Mouse (Mus musculus): ENCODE data around the gene Ubac1.

The Ubac1 gene

DNA sequence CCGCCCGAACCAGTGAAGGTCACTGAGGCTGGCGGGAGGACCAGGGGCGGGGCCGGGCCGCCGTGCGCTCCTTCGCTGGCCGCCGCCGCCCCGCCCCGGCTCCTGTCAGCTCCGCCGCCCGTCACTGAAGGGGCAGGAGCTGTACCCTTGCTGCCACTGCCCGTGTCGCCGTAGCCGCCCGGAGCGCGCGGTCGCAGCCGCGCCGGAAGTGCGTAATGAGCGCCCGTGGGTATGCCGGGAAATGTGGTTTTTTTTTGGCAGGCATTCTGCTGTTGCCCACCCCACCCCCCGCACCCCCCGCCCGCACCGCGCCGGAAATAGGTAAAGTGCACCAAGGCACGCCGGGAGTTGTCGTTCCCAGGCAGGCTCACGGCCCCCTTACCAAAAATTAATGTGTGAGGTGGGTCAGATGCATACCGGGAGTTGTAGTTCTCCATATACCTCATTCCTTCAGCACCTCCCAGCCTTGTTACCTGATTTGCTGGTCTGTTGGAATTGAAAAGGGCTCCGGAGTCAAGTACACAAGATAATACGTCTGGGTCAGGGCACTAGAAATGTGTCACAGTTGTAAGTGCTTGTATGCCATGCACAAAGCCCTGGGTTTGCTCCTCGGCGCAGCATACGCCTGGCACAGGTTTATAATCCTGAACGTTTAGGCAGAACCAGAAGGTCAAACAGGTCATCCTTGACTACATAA is at the start of gene Ubac1:
TSS of gene Ubac1 (minus strand) at position 187 of the 697 bp plus-strand sequence.
- peak; percentile 89 for DNase-seq (ENCODE audit: low spot score)

GRCm38 (mm10) chr2:26068592-26068991 is 47.0 kb upstream of the Ubac1 start:
- DNase-seq (ENCODE audit: low spot score) = no peak

GRCm38 (mm10) chr2:26068175-26068574 is 46.6 kb upstream of the Ubac1 start:
- DNase-seq (ENCODE audit: low spot score) = no peak

DNA sequence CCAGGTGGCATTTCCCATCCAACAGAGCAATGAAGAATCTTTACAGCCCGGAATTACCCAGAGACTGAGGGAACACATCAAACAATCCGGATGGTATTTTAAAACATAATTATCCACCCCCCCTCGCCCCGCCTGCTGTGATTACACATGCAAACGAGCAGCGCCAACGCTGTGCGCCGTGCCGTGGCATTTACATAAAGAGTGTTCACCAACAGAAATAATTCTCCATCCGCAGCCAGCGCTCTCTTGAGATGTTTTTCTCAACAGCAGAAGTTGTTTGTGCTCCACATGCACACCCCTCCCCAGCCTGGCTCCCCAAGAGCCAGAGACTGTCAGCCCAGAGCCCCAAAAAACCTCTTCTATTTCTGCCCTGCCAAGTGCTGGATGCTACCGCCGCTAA is 45.0 kb upstream of the Ubac1 start:
- no peak for DNase-seq (ENCODE audit: low spot score)

- no peak for DNase-seq (ENCODE audit: low spot score)
Observed at GRCm38 (mm10) chr2:26062742-26063427, 41.3 kb upstream of the Ubac1 start.

DNA sequence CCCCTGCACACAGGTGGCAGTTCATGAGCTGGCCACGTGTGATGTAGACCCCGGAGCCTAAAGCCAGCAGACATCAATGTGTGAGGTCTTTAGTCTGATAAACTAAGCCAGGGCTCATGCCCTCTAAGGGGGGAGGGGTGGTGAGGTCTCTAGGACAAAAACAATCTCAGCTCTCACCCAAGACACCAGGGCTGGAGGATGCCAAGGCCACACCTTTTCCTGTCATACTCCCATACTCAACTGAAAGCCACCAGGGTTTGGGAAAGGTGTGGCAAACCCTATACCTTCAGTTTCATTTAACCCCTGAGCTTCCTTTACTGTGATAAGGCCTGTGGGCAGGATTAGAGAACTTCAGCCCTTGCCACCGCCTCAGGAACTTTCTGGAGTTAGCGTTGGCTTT is 40.7 kb upstream of the Ubac1 start:
- DNase-seq (ENCODE audit: low spot score) = no peak

- DNase-seq (ENCODE audit: low spot score) = no peak
Observed at GRCm38 (mm10) chr2:26061018-26061666, 39.6 kb upstream of the Ubac1 start.

- DNase-seq (ENCODE audit: low spot score) = no peak
Observed at GRCm38 (mm10) chr2:26057053-26057452, 35.5 kb upstream of the Ubac1 start.

DNA sequence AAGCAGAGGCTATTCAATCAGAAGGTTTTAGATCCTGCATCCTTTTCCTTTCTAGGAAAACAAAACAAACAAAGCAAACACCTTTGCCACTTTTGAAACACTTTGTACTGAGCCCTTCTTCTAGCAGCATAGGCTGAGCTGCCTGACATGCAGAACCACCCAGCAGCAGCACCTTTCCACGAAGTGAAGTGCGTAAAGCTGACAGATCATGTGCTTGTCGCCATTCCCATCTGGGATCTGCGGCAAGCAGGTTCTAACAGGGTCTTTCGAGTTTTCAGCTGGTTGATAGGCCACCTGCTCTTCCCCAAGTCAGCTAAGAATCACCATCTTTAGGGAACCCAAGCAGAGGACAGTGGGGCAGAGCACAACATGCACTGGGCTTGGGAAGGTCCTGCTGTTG is 34.7 kb upstream of the Ubac1 start:
- no peak for DNase-seq (ENCODE audit: low spot score)

GRCm38 (mm10) chr2:26055747-26056102 is 34.2 kb upstream of the Ubac1 start:
- no peak for DNase-seq (ENCODE audit: low spot score)

DNA sequence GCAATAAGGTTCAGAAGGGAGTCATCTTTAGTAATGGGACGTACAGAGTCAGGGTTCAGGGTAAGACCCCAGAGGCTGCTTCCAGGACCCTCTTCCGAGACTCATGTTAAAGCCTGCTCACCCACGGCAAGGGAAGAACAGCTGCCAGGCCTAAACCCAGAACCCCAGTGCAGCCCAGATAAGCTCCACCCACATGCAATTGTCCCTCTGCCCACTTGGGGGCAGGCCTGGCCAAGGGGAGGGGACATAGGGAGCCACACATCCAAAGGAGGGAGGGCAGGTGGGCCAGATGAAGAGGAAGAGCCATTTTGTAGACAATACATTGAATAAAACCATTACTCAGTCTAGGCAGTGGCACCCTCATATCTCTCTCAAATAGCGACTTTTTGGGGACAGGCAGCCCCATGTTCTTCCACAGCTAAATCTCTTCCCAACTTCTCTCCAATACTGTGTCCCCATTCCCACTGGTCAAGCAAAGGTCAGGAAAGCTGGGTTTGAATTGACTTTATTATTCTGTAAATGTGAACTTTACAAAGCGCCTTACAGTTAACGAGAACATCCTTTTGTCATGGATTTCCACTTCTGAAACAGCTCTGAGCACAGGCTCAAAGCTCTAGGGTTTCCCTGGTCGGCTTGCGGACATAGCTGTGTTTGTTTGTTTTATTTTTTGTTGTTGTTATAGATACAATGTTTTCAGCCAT is 33.6 kb upstream of the Ubac1 start:
- DNase-seq (ENCODE audit: low spot score) = peak; percentile 51

DNA sequence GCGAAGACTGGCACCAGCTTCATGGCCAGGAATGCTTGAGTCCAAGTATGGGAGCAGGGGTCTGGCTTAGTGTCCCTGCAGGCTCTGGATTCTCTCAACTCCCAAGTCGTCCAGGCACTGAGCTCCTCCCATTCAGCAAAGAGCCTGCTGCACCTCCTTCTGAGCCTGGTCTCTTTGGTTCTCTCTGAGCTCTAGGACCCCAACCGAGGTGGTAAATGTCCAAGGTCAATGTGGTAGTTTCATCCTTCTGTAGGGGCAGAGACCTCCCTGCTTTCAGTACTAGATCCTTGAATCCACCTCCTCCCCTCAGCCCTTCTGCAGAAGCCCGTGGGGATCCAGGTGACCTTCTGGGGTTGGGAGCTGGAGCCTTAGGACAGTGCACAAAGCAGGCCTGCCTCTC is 31.3 kb upstream of the Ubac1 start:
- DNase-seq (ENCODE audit: low spot score) = no peak

- DNase-seq (ENCODE audit: low spot score) = no peak
Observed at GRCm38 (mm10) chr2:26048816-26049215, 27.3 kb upstream of the Ubac1 start.

DNA sequence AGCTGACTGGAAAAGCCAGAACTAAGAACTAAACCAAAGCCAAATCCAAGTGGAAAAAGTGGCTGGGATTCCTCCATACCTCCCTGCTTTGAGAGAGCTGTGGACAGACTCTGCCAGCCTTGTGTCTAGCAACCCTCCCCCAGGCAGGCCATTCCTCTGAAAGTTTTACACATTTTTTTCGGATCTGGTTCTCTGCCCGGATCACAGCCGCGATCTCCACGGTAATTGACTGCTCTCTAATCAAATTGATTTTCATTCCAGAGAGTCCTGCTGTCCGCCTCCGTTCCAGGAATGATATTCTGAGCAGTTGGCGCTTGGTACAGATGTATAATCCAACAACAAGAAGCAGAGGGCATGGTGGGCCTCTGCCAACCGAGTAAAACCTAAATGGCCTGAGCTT is 22.7 kb upstream of the Ubac1 start:
- DNase-seq (ENCODE audit: low spot score) = no peak

DNA sequence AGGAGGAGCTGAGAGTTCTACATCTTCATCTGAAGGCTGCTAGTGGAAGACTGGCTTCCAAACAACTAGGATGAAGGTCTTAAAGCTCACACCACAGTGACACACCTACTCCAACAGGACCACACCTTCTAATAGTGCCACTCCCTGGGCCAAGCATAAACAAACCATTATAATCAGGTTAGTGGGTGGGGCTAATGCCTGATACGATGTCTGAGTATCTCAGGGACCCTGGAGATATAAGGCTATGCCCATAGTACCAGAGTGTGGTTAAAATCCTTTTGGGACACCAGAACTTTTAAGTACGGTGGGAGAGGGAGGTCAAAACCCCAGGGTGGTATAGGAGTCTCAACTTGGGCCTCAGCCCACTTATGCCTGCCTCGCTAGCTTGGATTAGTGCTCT is 21.1 kb upstream of the Ubac1 start:
- no peak for DNase-seq (ENCODE audit: low spot score)

DNA sequence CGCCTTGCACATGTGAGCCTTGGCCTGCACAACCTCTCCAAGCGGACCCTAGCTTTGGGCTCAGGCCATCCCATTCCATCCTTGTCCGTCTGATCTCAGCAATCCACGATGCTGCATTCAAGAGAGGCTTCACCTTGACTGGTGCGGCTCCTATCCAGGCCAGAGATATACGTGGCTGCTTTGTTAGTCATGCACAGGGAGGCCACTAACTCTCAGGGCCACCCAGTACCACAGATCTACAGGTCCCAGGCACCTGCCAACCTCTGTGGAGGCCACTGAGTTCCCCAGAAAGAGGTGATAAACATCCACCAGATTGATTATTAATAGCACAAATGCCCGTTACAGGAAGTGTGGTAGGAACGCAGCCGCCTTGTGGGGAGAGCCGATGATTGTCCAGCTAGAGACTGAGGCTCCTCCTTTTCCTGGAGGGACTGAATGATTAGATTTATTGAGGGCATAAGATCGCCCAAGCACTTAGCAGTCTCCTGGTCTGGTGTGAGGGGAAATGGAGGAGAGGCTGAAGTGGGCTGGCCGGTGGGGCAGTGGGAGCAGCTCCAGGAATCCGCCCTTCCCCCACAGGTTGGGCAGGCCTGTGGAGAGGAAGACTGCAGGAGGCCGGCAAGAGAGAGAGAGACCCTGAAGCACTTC is 19.7 kb upstream of the Ubac1 start:
- no peak for DNase-seq (ENCODE audit: low spot score)

GRCm38 (mm10) chr2:26039951-26040350 is 18.4 kb upstream of the Ubac1 start:
- DNase-seq (ENCODE audit: low spot score) = peak; percentile 24

DNA sequence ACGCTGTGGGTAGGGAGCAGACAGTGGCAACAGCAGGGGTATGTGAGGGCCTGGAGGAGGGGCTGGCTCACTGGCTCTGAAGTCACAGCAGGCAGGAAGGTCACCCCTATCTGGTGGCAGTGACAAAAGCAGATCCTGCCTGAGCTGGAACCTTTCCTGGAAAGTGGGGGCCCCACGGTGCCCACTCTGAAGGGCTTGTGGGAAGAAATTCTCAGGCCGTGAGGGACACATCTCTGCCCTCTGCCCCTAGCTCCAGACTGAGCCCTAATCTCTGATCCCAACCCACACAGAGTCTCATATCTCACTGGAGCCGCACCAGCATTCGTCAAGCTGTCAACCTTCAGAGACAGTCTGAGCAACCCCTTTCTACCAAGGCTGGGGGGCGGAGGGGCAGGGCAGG is 15.8 kb upstream of the Ubac1 start:
- no peak for DNase-seq (ENCODE audit: low spot score)

GRCm38 (mm10) chr2:26034344-26035050 is 12.9 kb upstream of the Ubac1 start:
- DNase-seq (ENCODE audit: low spot score) = no peak

- DNase-seq (ENCODE audit: low spot score) = no peak
Observed at GRCm38 (mm10) chr2:26030288-26030687, 8.7 kb upstream of the Ubac1 start.
